Mouse (Mus musculus) G1E-ER4 (cell line): ENCODE results near the gene Tpt1. TPM values are rescaled to one million over a fixed set of nuclear protein-coding genes. Genes with fewer than 3 reads are reported as not detected.

Experiments used
- GATA1 ChIP-seq: IDR thresholded peaks from one replicate; pipeline ENCODE4 v1.8.0; 2012; ENCODE audit warnings: low read length, inconsistent platforms
- polyA plus RNA-seq: library from polyadenylated mRNA; stranded (reverse); fragments of >175 nt; gene quantifications from 2 replicates; pipeline ENCODE4 v1.2.3, GENCODE M21; 2012

Gene Tpt1
- polyA plus RNA-seq, 1 experiment = 1,811 TPM

GRCm38 (mm10) chr14:75863549-75864409 is 18.9 kb downstream of the Tpt1 start:
- TF ChIP-seq GATA1 = no peak

GRCm38 (mm10) chr14:75866706-75867333 is 21.9 kb downstream of the Tpt1 start:
- TF ChIP-seq GATA1 = no peak

- TF ChIP-seq GATA1 = no peak
These were observed 25.0 kb downstream of the Tpt1 start for GRCm38 (mm10) chr14:75869769-75870363.

DNA sequence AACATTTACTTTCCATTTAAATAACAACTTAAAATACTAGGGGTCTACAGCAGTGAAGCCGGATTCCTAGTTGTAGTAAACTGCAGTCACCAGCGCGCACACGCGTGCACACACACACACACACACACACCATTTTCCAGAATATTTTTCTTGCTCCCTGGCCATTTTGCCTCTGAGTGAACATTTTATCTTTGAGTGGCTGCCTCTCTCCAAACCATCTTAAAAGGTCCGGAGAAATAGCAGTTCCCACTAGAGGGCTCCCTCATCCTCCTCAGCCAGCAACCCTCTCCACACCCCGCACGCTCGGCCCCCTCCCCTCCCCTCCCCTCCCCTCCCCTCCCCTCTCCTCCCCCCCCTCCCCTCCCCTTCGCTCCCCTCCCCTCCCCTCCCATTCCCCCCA is 25.7 kb downstream of the Tpt1 start:
- TF ChIP-seq GATA1 = no peak

DNA sequence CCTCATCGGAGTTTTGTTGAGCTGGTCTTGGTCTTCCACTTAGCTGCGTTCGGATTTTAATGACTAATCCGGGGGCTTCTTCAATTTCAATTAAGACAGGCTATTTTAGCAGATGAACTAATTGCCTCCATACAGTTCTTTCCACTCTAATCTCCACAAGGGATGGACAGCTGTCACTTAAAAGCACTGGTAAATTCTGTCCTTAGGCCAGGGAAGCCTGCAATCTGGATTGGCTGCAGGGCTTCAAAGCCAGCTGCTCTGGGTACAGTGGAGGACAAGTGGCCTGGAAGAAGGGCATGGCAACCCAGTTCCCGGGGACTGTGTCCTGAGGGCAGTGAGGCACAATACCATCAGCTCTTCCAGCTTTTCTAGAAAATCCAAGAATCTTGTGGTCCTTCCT is 26.2 kb downstream of the Tpt1 start:
- no peak for TF ChIP-seq GATA1

DNA sequence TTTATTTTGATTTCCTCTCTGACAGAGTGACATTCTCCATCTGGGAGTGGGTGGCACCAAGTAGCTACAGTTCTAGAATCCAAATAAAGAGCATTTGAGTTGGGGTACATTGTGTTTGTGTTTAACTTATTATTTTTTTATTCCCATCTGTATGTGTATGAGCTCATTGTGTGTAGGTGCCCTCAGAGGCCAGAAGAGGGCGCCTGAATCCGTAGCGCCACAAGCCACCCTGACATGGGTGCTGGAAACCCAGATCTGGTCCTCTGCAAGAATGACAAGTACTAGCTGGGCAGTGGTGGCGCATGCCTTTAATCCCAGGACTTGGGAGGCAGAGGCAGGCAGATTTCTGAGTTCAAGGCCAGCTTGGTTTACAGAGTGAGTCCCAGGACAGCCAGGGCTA is 26.9 kb downstream of the Tpt1 start:
- TF ChIP-seq GATA1 = no peak

GRCm38 (mm10) chr14:75873612-75874011 is 28.7 kb downstream of the Tpt1 start:
- TF ChIP-seq GATA1 = no peak

- TF ChIP-seq GATA1 = no peak
These were observed 31.6 kb downstream of the Tpt1 start for GRCm38 (mm10) chr14:75876320-75877043.

DNA sequence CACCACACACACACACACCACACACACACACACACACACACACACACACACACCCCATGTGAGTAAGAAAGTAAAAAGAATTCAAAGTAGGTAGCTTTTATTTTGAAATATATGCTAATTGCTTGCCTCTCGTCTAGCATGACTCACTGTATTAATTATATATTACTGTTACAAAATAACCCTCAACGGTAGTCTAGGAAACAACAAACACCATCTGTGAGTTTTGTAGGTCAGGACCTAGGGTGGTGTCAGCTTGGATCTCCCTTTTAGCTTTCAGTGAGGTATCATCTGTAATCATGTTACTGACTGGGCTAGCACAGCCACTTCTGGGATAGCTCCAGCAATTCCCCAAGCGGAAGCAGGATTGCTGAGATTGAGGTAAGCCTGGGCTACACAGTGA is 32.4 kb downstream of the Tpt1 start:
- TF ChIP-seq GATA1 = no peak

- TF ChIP-seq GATA1 = no peak
These were observed 34.1 kb downstream of the Tpt1 start for GRCm38 (mm10) chr14:75878980-75879379.

GRCm38 (mm10) chr14:75881856-75882255 is 37.0 kb downstream of the Tpt1 start:
- no peak for TF ChIP-seq GATA1

GRCm38 (mm10) chr14:75883330-75883729 is 38.4 kb downstream of the Tpt1 start:
- no peak for TF ChIP-seq GATA1

- TF ChIP-seq GATA1 = no peak
These were observed 39.0 kb downstream of the Tpt1 start for GRCm38 (mm10) chr14:75883873-75884272.

DNA sequence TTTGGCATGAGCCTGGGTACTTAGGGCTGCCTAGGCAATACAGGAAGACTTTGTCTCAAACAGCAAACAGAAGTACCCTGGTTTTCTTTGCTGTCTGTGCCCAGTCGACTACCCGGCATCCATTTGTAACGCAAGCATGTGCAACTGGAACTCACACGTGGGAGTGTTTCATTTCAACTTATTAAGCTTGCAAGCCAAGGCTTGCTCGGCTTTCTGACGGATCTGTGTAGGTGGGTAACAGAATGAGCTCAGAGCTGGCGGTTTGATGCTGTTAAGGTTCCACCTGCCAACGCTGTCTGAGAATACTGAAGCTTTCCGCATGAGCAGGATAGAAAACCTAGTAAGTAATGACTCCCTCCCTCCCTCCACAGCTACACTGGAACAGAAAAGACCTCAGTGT is 47.2 kb downstream of the Tpt1 start:
- TF ChIP-seq GATA1 = no peak

Other genes with a start within 250 kb of the Tpt1 start
- gene Erich6b, start 202.8 kb upstream of the Tpt1 start, polyA plus RNA-seq = not detected in 2 replicates
- 6.9 and 7.1 TPM in 2 replicates for gene Cog3, start 90.6 kb upstream of the Tpt1 start, polyA plus RNA-seq
- gene Slc25a30, start 58.1 kb upstream of the Tpt1 start, polyA plus RNA-seq = 44.8 and 49.0 TPM in 2 replicates
- not detected in 2 replicates for gene Kctd4, start 109.9 kb downstream of the Tpt1 start, polyA plus RNA-seq
- 8.9 and 9.8 TPM in 2 replicates for gene Gtf2f2, start 165.8 kb downstream of the Tpt1 start, polyA plus RNA-seq